Mouse (Mus musculus) CH12.LX (cell line): ENCODE data around the gene Myo3b. TPM values are rescaled to one million over a fixed set of nuclear protein-coding genes. Genes with fewer than 3 reads are reported as not detected.

Experiments
- DNase-seq: peaks from one replicate; pipeline ENCODE4 v3.0.0-alpha.2; 2013; ENCODE audit errors: extremely low read depth
- H3K27ac ChIP-seq: 2 replicates; pipeline ENCODE4 v1.5.1; 2012; ENCODE audit warnings: low read depth, mild to moderate bottlenecking, control low read depth, moderate library complexity; ENCODE audit not compliant: insufficient read depth
- H3K27me3 ChIP-seq: replicated peaks from 2 replicates; pipeline ENCODE3; 2012; ENCODE audit warnings: inconsistent platforms
- H3K36me3 ChIP-seq, 2 experiments: replicated peaks in 1 of 2; 2 replicates each; pipeline versions ENCODE3 to v1.6.1; 2012; ENCODE audit warnings: inconsistent platforms in 1 of 2, low read length in 1 of 2, mild to moderate bottlenecking in 1 of 2, mixed read lengths in 1 of 2, moderate library complexity in 1 of 2; ENCODE audit not compliant: control insufficient read depth in 1 of 2, insufficient read depth in 1 of 2
- H3K4me1 ChIP-seq, 2 experiments: 2 replicates each; pipeline ENCODE4 v1.6.1; 2012; ENCODE audit warnings: inconsistent platforms in 1 of 2, moderate library complexity in 1 of 2; ENCODE audit not compliant: insufficient read depth in 2 of 2, control insufficient read depth in 1 of 2
- H3K4me2 ChIP-seq: 2 replicates; pipeline ENCODE4 v1.6.1; 2012; ENCODE audit warnings: low read depth, mild to moderate bottlenecking, control low read depth; ENCODE audit not compliant: poor library complexity, insufficient read depth, severe bottlenecking
- H3K4me3 ChIP-seq, 3 experiments: fragments of 150-350 bp in 1 of 3; sonication (generic) in 1 of 3; replicated peaks in 1 of 3; 2 replicates each; pipeline versions ENCODE3 to v1.5.1; 2011 to 2012; ENCODE audit warnings: low read depth in 2 of 3, low read length in 2 of 3, mild to moderate bottlenecking in 2 of 3, moderate library complexity in 2 of 3, control low read depth in 1 of 3, improper control_type of control experiment in 1 of 3, inconsistent platforms in 1 of 3, mixed read lengths in 1 of 3; ENCODE audit not compliant: poor library complexity in 1 of 3
- H3K79me2 ChIP-seq: replicated peaks from 2 replicates; pipeline ENCODE4 v1.6.1; 2012; ENCODE audit warnings: mild to moderate bottlenecking, moderate library complexity; ENCODE audit not compliant: control insufficient read depth, poor library complexity, insufficient read depth, severe bottlenecking; ENCODE audit errors: extremely low read depth
- H3K9ac ChIP-seq: 2 replicates; pipeline ENCODE4 v1.6.1; 2012; ENCODE audit warnings: low read depth, mild to moderate bottlenecking, control low read depth, moderate library complexity; ENCODE audit not compliant: insufficient read depth
- H3K9me3 ChIP-seq: replicated peaks from 2 replicates; pipeline ENCODE3; 2012; ENCODE audit warnings: low read length, inconsistent platforms, mixed read lengths
- BHLHE40 ChIP-seq: IDR thresholded peaks from 2 replicates; pipeline ENCODE4 v1.6.1; 2011; ENCODE audit warnings: mild to moderate bottlenecking, low read depth, low read length, improper control_type of control experiment
- ELF1 ChIP-seq: IDR thresholded peaks from 2 replicates; pipeline ENCODE4 v1.6.1; 2014; ENCODE audit warnings: low read depth, mild to moderate bottlenecking, inconsistent platforms, low read length, improper control_type of control experiment
- EP300 ChIP-seq: IDR thresholded peaks from 2 replicates; pipeline ENCODE4 v1.6.1; 2011; ENCODE audit warnings: low read length, improper control_type of control experiment
- ETS1 ChIP-seq: conservative IDR thresholded peaks from 2 replicates; pipeline ENCODE4 v1.6.1; 2012; ENCODE audit warnings: low read depth, mild to moderate bottlenecking, inconsistent platforms, low read length, improper control_type of control experiment, moderate library complexity
- HCFC1 ChIP-seq: IDR thresholded peaks from 2 replicates; pipeline ENCODE4 v1.6.1; 2012; ENCODE audit warnings: low read depth, mild to moderate bottlenecking, inconsistent platforms, low read length, improper control_type of control experiment
- JUN ChIP-seq: IDR thresholded peaks from 2 replicates; pipeline ENCODE4 v1.6.1; 2011; ENCODE audit warnings: low read depth, mild to moderate bottlenecking, low read length, improper control_type of control experiment, moderate library complexity; ENCODE audit not compliant: insufficient read depth
- JUND ChIP-seq: conservative IDR thresholded peaks from 2 replicates; pipeline ENCODE4 v1.6.1; 2011; ENCODE audit warnings: low read depth, low read length, improper control_type of control experiment
- MEF2A ChIP-seq: IDR thresholded peaks from 2 replicates; pipeline ENCODE4 v1.6.1; 2014; ENCODE audit warnings: low read depth, mild to moderate bottlenecking, inconsistent platforms, low read length, improper control_type of control experiment, borderline replicate concordance
- NRF1 ChIP-seq: IDR thresholded peaks from 2 replicates; pipeline ENCODE4 v1.6.1; 2014; ENCODE audit warnings: low read depth, mild to moderate bottlenecking, inconsistent platforms, low read length, improper control_type of control experiment, moderate library complexity
- PAX5 ChIP-seq: IDR thresholded peaks from 2 replicates; pipeline ENCODE4 v1.6.1; 2012; ENCODE audit warnings: low read length, inconsistent platforms, mixed read lengths
- POLR2A ChIP-seq: IDR thresholded peaks from 2 replicates; pipeline ENCODE4 v1.6.1; 2011; ENCODE audit warnings: low read depth, mild to moderate bottlenecking, improper control_type of control experiment, low read length
- POLR2AphosphoS2 ChIP-seq: IDR thresholded peaks from 2 replicates; pipeline ENCODE4 v1.6.1; 2011; ENCODE audit warnings: low read depth, low read length, improper control_type of control experiment
- RAD21 ChIP-seq: IDR thresholded peaks from 2 replicates; pipeline ENCODE4 v1.6.1; 2011; ENCODE audit warnings: low read depth, mild to moderate bottlenecking, low read length, improper control_type of control experiment, moderate library complexity
- SIN3A ChIP-seq: IDR thresholded peaks from 2 replicates; pipeline ENCODE4 v1.6.1; 2012; ENCODE audit warnings: low read length, improper control_type of control experiment, inconsistent platforms
- SMC3 ChIP-seq: IDR thresholded peaks from 2 replicates; pipeline ENCODE4 v1.6.1; 2011; ENCODE audit warnings: low read depth, low read length, improper control_type of control experiment
- TBP ChIP-seq: conservative IDR thresholded peaks from 2 replicates; pipeline ENCODE4 v1.6.1; 2011; ENCODE audit warnings: low read depth, low read length, improper control_type of control experiment
- TCF12 ChIP-seq: IDR thresholded peaks from 2 replicates; pipeline ENCODE4 v1.6.1; 2014; ENCODE audit warnings: low read depth, mild to moderate bottlenecking, inconsistent platforms, low read length, improper control_type of control experiment
- USF1 ChIP-seq: IDR thresholded peaks from 2 replicates; pipeline ENCODE4 v1.6.1; 2014; ENCODE audit warnings: low read depth, mild to moderate bottlenecking, inconsistent platforms, low read length, improper control_type of control experiment
- ZC3H11A ChIP-seq: IDR thresholded peaks from 2 replicates; pipeline ENCODE4 v1.6.1; 2012; ENCODE audit warnings: low read depth, mild to moderate bottlenecking, inconsistent platforms, low read length, improper control_type of control experiment
- ZKSCAN1 ChIP-seq: IDR thresholded peaks from 2 replicates; pipeline ENCODE4 v1.6.1; 2012; ENCODE audit warnings: low read depth, inconsistent platforms, low read length, improper control_type of control experiment, borderline replicate concordance
- dilution Hi-C: fragments of 300-500 bp; cut with MboI; formaldehyde crosslinking; loops from 2 replicates; pipeline ENCODE4 v1.14.3; 2020; ENCODE audit warnings: low sequenced_read_pairs; ENCODE audit not compliant: extremely low pct_unique_long_range_greater_than_20kb, extremely low pct_ligation_motif_present
- in situ Hi-C: fragments of 300-500 bp; cut with MboI; formaldehyde crosslinking; loops from 3 replicates; pipeline ENCODE4 v1.14.3; 2019; ENCODE audit warnings: low sequenced_read_pairs, low pct_ligation_motif_present, low pct_unique_long_range_greater_than_20kb, mixed read lengths
- polyA plus RNA-seq: library from polyadenylated mRNA; unstranded; fragments of >175 nt; gene quantifications from 2 replicates; pipeline ENCODE4 v1.2.1, GENCODE M21; 2012; ENCODE audit warnings: low read depth; ENCODE audit not compliant: insufficient read length
- total RNA-seq, 2 experiments: library from RNA; depleted of rRNA; stranded (reverse); fragments of 300-350 nt in 1 of 2; fragments of >200 nt in 1 of 2; gene quantifications; 2 replicates each; pipeline ENCODE4 v1.2.3; 2012 to 2014

Gene Myo3b
- total and polyA plus RNA-seq, 3 experiments = 0.63 to 0.76 (median 0.64) TPM

DNA sequence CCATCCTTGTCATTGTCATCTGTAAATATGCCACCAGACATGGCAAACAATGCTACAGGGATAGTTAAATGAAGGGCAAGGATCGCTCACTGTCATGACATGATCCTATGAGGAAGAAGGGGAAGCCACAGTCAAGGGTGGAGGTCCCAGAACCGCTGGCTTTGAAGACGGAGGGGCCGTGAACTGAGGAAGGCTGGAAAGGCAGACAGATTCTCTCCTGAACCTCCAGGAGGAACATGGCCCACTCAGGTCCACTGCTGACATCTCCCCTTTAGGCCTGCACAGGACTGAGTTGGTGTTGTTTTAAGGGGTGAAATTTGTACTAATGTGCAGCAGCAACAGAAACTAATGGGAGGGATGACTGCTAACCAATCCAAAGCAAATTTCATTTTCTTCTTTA is 19.3 kb downstream of the Myo3b start:
- no peak overlapping the region for H3K27ac ChIP-seq
- no peaks in the 10 kb centered on the region for H3K79me2 ChIP-seq
- H3K36me3 ChIP-seq = no peaks in the 10 kb centered on the region
- H3K9ac ChIP-seq = no peak overlapping the region
- DNase-seq = no peak
- no peak overlapping the region for H3K4me2 ChIP-seq
- H3K9me3 ChIP-seq = no peaks in the 10 kb centered on the region
- peaks cover 2 to 5% of the 10 kb centered on the region in 2 experiments; a peak in 1 of 4 replicates for H3K4me1 ChIP-seq
- dilution Hi-C loops = no loop called here
- H3K4me3 ChIP-seq = no peak overlapping the region
- H3K27me3 ChIP-seq = no peaks in the 10 kb centered on the region
- in situ Hi-C loops = no loop called here
- no peak for TF ChIP-seq HCFC1
- TF ChIP-seq JUND = no peak
- TF ChIP-seq PAX5 = no peak
- no peak for TF ChIP-seq ZC3H11A
- no peak for TF ChIP-seq ZKSCAN1
- TF ChIP-seq ETS1 = no peak
- TF ChIP-seq TCF12 = no peak

DNA sequence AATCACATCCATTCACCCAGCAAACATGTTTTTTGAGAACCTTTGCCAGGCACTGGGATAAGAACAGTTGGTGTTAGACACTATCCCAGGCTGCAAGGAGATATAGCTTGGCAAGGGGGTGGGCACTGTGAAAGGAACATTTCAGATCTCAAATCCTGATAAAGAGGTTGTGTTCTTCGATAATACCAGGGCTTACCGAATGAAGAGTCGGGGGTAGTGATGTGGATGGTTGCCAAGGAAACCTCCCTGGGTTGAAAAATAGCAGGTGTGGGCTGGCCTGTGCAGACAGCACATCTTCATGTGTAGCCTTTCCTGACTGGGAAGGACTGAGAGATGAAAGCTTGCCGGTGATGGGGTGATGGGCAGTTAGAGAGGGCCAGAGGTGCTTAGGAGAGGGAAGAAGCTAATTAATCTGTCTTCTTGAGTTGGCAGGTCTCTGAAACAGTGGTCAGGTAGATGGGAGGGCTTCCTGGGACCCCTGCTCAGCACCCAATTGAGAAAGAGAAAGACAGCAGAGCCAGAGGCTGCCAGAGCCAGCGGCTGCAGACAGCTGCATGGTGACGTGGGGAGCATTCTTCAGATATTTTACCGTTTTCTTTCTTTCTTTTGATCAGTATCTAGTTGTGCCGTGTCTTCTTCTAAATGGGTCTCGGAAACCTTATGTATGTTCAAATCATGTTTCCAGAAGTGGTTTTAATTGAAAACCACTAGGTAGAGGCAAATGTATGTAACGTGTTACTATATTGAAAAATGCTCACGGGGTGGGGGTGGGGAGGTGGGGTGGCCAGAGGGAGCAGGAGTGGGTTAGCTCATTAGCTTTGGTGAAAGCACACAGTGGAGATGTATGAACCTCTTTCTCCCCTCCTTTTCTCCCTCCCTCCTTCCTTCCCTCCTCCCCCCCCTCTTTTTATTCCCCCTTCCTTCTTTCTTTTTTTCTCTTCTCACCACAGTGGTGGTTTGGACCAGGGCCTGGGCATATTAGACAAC is 21.7 kb downstream of the Myo3b start:
- Histone ChIP-seq H3K4me2 (no peak overlapping the region), H3K4me3 (no peak overlapping the region), H3K9ac (no peak overlapping the region), H3K9me3 (no peaks in the 10 kb centered on the region), H3K79me2 (no peaks in the 10 kb centered on the region), H3K27ac (no peak overlapping the region), H3K36me3 (no peaks in the 10 kb centered on the region), H3K27me3 (no peaks in the 10 kb centered on the region)
- no peak for DNase-seq
- dilution Hi-C loops = no loop called here
- in situ Hi-C loops = no loop called here
- TF ChIP-seq JUN (no peak), SMC3 (no peak), ELF1 (no peak), PAX5 (no peak), ZKSCAN1 (no peak), ETS1 (no peak), BHLHE40 (no peak)
- TF ChIP-seq, all 38 proteins: peak for 0
- H3K4me1 ChIP-seq = peaks cover 2 to 5% of the 10 kb centered on the region in 2 experiments; a peak in 1 of 4 replicates

DNA sequence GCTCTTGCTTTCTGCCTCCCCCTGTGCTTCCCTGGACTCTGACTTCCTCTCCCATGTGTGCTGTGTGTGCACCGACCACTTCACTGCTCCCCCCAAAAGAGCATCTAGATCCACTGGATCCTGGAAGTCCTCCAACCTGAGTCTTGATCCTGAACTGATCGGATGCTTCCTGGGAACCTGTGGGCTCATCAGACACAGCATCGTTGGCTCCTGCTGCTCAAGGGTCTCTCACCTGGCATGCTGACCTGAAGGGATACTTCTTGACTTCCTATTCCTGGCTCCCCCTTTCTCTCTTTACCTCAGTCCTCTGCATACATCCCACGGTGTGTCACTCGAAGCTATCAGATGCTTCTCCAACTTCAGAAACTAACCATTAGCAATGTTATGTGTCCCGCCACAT is 26.2 kb downstream of the Myo3b start:
- Histone ChIP-seq H3K4me3 (no peak overlapping the region), H3K79me2 (no peaks in the 10 kb centered on the region)
- in situ Hi-C loops = no loop called here

More for the DNA sequence above, 26.2 kb downstream of the Myo3b start:
- no peak overlapping the region for H3K4me2 ChIP-seq
- no peak for TF ChIP-seq TBP
- no peak for TF ChIP-seq MEF2A
- TF ChIP-seq POLR2AphosphoS2 = no peak
- TF ChIP-seq BHLHE40 = no peak
- no peak for TF ChIP-seq NRF1
- TF ChIP-seq SIN3A = no peak
- TF ChIP-seq EP300 = no peak
- TF ChIP-seq POLR2A = no peak
- TF ChIP-seq RAD21 = no peak
- TF ChIP-seq ELF1 = no peak
- no peak for TF ChIP-seq ETS1
- no peak for TF ChIP-seq ZKSCAN1
- no peak for TF ChIP-seq USF1
- TF ChIP-seq, all 38 proteins: peak for 0
- Histone ChIP-seq H3K36me3 (no peaks in the 10 kb centered on the region), H3K9ac (no peak overlapping the region), H3K9me3 (no peaks in the 10 kb centered on the region), H3K4me1 (peaks cover 2 to 11% of the 10 kb centered on the region in 2 experiments; a peak in 3 of 4 replicates), H3K27me3 (peaks cover 2% of the 10 kb centered on the region), H3K27ac (no peak overlapping the region)
- dilution Hi-C loops = no loop called here
- no peak for DNase-seq
